Mouse (Mus musculus) heart, adult 9 months (tissue): Measurements from ENCODE around the gene Prss22.

Experiments
- DNase-seq, 2 experiments: peaks; one replicate each; pipeline ENCODE4 v3.0.0; 2022; ENCODE audit warnings: low spot score in 2 of 2

Gene Prss22

DNA sequence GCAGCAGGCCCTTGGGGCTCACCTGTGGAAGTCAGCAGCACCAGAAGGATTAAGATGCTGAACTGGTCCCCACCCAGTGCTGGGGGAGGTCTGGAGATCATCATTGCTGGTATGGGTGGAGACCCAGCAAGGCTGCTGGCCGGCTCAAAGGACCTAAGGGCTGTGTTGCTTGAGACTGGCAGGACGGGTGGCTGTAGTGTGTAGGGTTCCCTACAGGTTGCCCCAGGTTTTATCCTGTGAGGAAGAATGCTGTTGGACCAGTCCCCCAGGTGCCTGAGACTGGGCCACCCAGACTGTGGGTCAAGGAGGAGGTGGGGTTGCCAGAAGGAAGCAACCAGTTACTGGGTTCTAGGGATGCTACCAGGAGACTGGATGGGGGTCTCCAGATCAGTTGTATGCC is at the start of gene Prss22:
Gene Prss22 (minus strand): TSS at position 200 of the 400 bp plus-strand sequence.
- no peak for DNase-seq

DNA sequence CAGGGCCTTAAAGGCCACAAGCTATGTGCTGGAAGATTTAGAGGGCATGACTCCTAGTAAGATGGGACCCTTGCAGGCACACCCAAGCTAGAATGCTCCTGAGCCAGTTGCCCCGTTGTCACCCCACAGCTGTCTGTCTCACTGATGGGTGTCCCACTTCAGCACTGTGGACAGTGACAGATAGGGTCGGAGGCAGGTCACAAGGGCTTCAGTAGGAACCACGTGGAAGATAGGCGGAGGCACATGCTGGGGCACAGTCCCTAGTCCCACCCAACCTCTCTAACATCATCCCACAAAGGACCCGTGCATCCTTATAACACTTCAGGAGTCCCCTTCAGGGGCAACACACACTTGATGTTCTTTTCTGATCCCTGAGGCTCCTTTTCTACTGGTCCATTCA is 48.1 kb upstream of the Prss22 start:
- DNase-seq: no peak

- DNase-seq: no peak
These were observed 47.7 kb upstream of the Prss22 start for GRCm38 (mm10) chr17:24045608-24046007.

GRCm38 (mm10) chr17:24044482-24044881 is 46.6 kb upstream of the Prss22 start:
- DNase-seq: no peak

DNA sequence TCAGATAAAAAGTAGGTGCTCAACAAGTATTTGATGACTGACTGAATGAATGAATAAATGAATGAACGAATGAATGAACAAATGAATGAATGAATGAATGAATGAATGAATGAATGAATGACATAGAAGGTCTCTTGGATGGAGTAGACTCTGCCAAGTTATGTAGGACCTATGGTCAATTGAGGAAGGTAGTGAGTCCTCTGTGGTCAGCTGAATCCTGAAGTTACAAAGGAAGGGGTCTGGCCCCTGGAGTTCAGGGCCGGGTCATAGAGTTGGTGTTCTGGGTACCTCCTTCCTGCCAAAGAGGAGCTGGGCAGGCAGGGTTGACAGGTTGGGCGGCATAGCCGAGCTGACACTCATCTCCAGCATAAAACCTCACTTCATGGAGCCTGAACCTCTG is 39.9 kb upstream of the Prss22 start, which contains the start of gene Prss27:
Gene Prss27 (plus strand): TSS at position 301 of the 400 bp plus-strand sequence.
- no peak for DNase-seq

DNA sequence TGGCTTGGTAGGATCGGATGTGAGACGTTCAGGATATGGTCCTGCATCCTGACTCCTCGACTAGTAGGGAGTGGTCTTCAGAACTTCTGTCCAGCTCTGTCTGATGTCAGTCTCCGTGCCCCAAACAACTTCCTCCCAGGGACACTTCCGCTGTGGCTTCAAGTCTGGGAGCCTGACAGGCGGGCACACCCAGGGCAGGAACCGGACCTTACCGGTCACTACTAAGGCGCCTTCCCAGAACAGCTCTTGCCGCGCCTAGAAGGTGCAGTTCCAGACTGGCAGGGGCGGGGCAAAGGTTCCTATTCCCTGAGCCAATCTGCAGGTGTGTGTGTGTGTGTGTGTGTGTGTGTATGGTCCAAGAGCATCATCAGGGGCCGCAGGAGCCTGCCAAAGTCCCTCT is 39.5 kb upstream of the Prss22 start:
- DNase-seq: no peak

GRCm38 (mm10) chr17:24036954-24037353 is 39.1 kb upstream of the Prss22 start:
- DNase-seq: no peak

DNA sequence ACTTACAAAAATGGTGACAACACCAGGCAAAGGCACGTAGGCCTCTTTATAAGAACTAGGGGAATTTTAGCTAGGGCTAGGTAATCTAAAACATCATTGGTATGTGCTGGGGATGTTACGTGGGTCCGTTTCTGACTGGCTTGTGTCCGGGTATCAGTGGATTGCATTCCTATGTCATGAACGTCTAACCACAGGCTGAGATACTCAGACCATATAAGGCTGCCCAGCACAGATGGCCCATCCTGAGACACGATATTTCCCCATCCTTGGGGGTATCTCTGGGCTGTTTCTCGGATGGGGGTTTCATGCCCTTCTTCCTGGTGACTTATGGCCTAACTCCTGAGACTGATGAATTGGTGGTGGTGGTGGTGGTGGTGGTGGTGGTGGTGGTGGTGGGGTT is 37.2 kb upstream of the Prss22 start:
- DNase-seq: no peak

- no peak for DNase-seq
These were observed 32.7 kb upstream of the Prss22 start for GRCm38 (mm10) chr17:24030551-24030950.

GRCm38 (mm10) chr17:24029477-24029876 is 31.6 kb upstream of the Prss22 start:
- DNase-seq: no peak

DNA sequence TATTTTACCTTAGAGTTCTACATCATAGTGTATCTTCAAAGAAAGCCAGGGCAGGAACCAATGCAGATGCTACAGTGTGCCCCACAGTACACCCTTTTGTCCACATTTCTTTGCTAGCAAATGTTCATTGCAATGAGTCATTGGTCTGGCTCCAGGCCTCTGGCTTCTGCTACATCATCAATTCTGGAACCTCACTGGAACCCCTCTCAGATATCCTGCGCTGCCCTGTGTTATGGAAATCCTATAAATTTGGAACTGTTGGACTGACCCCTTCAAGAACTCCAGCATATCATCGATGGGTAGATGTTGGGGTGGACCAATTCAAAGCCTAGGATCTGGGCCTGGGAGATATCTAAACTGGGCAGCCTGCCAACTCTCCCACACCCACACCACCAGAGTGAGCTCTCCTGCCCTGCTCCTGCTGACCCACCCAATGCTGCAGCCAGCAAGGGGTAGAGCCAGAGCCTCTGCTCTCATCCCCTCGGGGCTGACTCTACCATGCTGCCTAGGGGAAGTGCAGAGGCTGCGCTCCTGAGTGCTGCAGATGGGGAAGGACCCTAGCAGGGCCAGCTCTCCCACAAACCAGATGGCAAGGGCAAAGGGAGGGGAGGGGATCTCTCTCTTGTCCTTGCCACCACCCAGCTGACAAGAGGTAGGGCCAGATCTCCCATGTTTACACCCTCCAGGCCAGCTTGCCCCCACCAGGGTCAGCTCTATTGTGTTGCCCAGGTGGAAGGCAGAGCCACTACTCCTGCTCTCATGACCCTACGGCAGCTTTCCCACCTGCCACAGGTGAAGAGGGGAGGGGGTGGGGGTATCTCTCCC is 23.7 kb upstream of the Prss22 start:
- no peak for DNase-seq

GRCm38 (mm10) chr17:24020696-24021095 is 22.8 kb upstream of the Prss22 start:
- no peak for DNase-seq

- no peak for DNase-seq
These were observed 17.8 kb upstream of the Prss22 start for GRCm38 (mm10) chr17:24015727-24016126.

DNA sequence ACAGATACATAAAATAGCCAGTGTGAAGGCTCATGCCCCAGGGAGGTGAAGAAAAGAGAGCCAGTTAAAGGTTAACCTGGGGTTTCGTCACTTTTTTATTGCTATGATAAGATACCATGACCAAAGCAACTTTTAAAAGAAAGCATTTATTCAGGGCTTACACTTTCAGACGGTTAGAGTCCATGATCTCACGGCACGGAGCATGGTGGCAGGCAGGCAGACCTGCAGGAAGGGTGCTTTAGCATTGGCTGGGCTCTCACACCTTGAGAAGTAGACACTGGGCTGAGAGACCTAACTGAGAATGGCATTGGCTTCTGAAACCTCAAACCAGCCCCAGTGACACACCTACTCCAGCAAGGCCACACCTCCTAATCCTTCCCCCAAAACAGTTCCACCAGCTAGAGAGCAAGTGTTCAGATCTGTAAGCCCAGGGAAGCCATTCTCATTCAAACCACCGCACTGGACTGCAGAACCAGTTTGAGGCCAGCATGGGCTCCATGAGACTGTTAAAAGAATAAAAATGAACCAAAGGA is 16.6 kb upstream of the Prss22 start:
- DNase-seq: no peak

DNA sequence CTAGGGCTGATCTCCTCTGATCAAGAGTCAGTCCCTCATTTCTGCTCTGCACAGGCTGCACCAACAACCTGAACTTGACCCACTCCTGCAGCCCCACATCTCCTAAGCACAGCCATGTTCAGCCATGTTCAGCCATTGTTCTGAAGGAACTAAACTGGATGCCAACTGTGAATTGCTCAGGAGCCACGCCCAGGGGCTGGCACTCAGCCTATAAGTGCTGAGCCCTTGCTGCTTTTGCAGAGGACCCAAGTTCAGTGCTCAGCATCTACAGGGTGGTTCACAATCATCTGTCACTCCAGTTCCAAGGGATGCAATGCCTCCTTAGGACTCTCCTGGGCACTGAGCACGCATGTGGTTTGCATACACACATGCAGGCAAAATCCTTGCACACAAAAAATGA is 15.0 kb upstream of the Prss22 start:
- no peak for DNase-seq

DNA sequence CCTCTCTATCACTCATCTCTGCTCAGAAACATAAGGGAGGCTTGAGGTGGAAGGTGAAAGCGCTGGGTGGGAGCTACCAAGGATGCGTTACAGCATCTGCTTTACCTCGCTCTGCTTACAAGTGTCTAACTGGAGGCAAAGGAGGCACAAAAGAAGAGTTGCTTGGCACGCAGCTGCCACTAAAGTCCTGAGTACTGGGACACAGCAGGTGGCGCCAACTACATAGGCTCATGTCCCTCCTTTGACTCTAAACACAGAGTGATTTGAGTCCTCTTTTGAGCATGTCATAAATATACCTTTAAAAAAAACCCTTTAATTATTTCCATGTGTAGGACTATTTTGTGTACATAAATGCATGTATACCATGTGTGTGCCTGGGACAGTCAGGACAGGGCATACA is 11.7 kb upstream of the Prss22 start:
- DNase-seq: no peak

GRCm38 (mm10) chr17:24008105-24008504 is 10.2 kb upstream of the Prss22 start:
- no peak for DNase-seq

DNA sequence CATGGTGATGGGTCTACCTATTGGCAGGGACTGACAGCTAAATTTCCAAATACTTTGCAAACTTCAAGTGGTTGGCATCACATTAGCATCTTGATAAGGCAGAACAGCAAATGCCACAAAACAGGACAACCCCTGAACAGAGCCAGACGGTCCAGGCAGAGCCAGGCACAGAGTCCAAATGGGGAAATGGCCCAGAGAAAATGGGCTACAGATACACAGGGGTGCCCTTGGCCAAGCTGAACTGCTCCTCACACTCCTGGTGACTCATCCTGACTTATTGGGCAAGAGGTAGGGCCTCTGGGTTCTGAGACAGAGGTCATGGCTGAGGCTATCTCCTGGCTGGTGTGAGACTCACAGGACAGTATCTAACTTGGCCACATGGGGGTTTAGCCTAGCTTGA is 9.5 kb upstream of the Prss22 start:
- DNase-seq: no peak

- DNase-seq: no peak
These were observed 9.0 kb upstream of the Prss22 start for GRCm38 (mm10) chr17:24006930-24007329.

- DNase-seq: no peak
These were observed 7.1 kb upstream of the Prss22 start for GRCm38 (mm10) chr17:24005049-24005448.

- no peak for DNase-seq
These were observed 6.3 kb upstream of the Prss22 start for GRCm38 (mm10) chr17:24004071-24004665.

- DNase-seq: peak; percentile 75 to 79
These were observed 2.5 kb upstream of the Prss22 start for GRCm38 (mm10) chr17:24000404-24000803.

DNA sequence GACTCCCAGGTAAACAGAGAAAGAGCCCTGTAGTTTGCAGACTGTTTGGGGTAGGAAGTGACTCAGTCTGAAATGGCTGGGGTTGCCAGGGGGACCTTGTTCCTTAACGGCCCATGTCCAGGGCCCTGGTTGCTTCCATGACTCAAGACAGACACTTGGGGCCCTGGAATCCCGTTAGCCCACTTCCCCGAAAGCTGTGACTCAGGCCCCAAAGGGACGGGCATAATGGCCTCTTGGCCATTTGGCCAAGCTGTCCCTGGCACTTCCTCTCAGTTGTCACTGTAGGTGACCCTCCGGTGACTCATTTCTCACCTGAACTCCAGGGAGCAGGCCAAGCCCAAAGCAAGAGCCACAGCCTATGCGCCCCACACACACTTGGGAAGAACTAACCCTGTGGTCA is 483 bp upstream of the Prss22 start:
- DNase-seq: no peak
